Mouse (Mus musculus): ENCODE measurements around the gene Cntrob. TPM values are rescaled to one million over a fixed set of nuclear protein-coding genes. Genes with fewer than 3 reads are reported as not detected.
A peak's percentile ranks its signal among the peaks of the same experiment; 100 is the strongest.

The Cntrob gene
- total RNA-seq, 2 experiments from 2014 or later = 2.9 to 16.9 TPM

GRCm38 (mm10) chr11:69254808-69255207 lies 68.8 kb downstream of the Cntrob start:
- ATAC-seq (replicated peaks; ENCODE audit: low FRiP score, poor library complexity, severe bottlenecking) = no peak

GRCm38 (mm10) chr11:69253131-69253530 lies 70.4 kb downstream of the Cntrob start:
- ATAC-seq (replicated peaks; ENCODE audit: low FRiP score, poor library complexity, severe bottlenecking) = no peak

GRCm38 (mm10) chr11:69251953-69252352 lies 71.6 kb downstream of the Cntrob start:
- ATAC-seq (replicated peaks; ENCODE audit: low FRiP score, poor library complexity, severe bottlenecking) = no peak

- ATAC-seq (replicated peaks; ENCODE audit: low FRiP score, poor library complexity, severe bottlenecking) = 0 out of 2 replicates have a peak, but pooled peaks have one; percentile 46
Measured at GRCm38 (mm10) chr11:69251135-69251842, 72.3 kb downstream of the Cntrob start.

GRCm38 (mm10) chr11:69250106-69250505 lies 73.5 kb downstream of the Cntrob start:
- no peak for ATAC-seq (replicated peaks; ENCODE audit: low FRiP score, poor library complexity, severe bottlenecking)

Other genes starting within 250 kb of the Cntrob start
- gene Vamp2, start 235.3 kb downstream of the Cntrob start, total RNA-seq (2015; ENCODE audit: low replicate concordance) = 50.3 and 58.7 TPM in 2 replicates
- gene Vamp2, start 235.3 kb downstream of the Cntrob start, total RNA-seq (2017; ENCODE audit: low replicate concordance) = 12.4 and 17.8 TPM in 2 replicates
- gene Per1, start 228.6 kb downstream of the Cntrob start, total RNA-seq (2015; ENCODE audit: low replicate concordance) = 2.3 and 3.1 TPM in 2 replicates
- 1.7 and 1.9 TPM in 2 replicates for gene Per1, start 228.6 kb downstream of the Cntrob start, total RNA-seq (2017; ENCODE audit: low replicate concordance)
- not detected in 2 replicates for gene Hes7, start 203.4 kb downstream of the Cntrob start, total RNA-seq (2015; ENCODE audit: low replicate concordance)
- gene Hes7, start 203.4 kb downstream of the Cntrob start, total RNA-seq (2017; ENCODE audit: low replicate concordance) = not detected in 2 replicates
- not detected in 2 replicates for gene 9130213A22Rik, start 201.2 kb downstream of the Cntrob start, total RNA-seq (2015; ENCODE audit: low replicate concordance)
- not detected in 2 replicates for gene 9130213A22Rik, start 201.2 kb downstream of the Cntrob start, total RNA-seq (2017; ENCODE audit: low replicate concordance)
- not detected in 2 replicates for gene Aloxe3, start 197.9 kb downstream of the Cntrob start, total RNA-seq (2015; ENCODE audit: low replicate concordance)
- gene Aloxe3, start 197.9 kb downstream of the Cntrob start, total RNA-seq (2017; ENCODE audit: low replicate concordance) = 0.51 TPM in 1 of 2 replicates, not detected in the other
- gene Alox12b, start 166.8 kb downstream of the Cntrob start, total RNA-seq (2015; ENCODE audit: low replicate concordance) = not detected in 2 replicates
- not detected in 2 replicates for gene Alox12b, start 166.8 kb downstream of the Cntrob start, total RNA-seq (2017; ENCODE audit: low replicate concordance)
- gene Alox8, start 125.9 kb downstream of the Cntrob start, total RNA-seq (2015; ENCODE audit: low replicate concordance) = not detected in 2 replicates
- 0.34 TPM in 1 of 2 replicates, not detected in the other for gene Alox8, start 125.9 kb downstream of the Cntrob start, total RNA-seq (2017; ENCODE audit: low replicate concordance)
- not detected in 2 replicates for gene Gucy2e, start 86.7 kb downstream of the Cntrob start, total RNA-seq (2015; ENCODE audit: low replicate concordance)
- under 0.01 TPM in 1 of 2 replicates, not detected in the other for gene Gucy2e, start 86.7 kb downstream of the Cntrob start, total RNA-seq (2017; ENCODE audit: low replicate concordance)
- 33.2 and 43.7 TPM in 2 replicates for gene Trappc1, start 205 bp upstream of the Cntrob start, total RNA-seq (2015; ENCODE audit: low replicate concordance)
- 12.7 and 24.8 TPM in 2 replicates for gene Trappc1, start 205 bp upstream of the Cntrob start, total RNA-seq (2017; ENCODE audit: low replicate concordance)
- gene Kcnab3, start 2.5 kb upstream of the Cntrob start, total RNA-seq (2015; ENCODE audit: low replicate concordance) = not detected in 2 replicates
- gene Kcnab3, start 2.5 kb upstream of the Cntrob start, total RNA-seq (2017; ENCODE audit: low replicate concordance) = not detected in 2 replicates
- 1.7 and 15.2 TPM in 2 replicates for gene Rnf227, start 16.7 kb upstream of the Cntrob start, total RNA-seq (2015; ENCODE audit: low replicate concordance)
- 0.70 and 3.2 TPM in 2 replicates for gene Rnf227, start 16.7 kb upstream of the Cntrob start, total RNA-seq (2017; ENCODE audit: low replicate concordance)
- gene Chd3, start 45.6 kb upstream of the Cntrob start, total RNA-seq (2015; ENCODE audit: low replicate concordance) = 7.9 and 9.8 TPM in 2 replicates
- 16.8 and 18.5 TPM in 2 replicates for gene Chd3, start 45.6 kb upstream of the Cntrob start, total RNA-seq (2017; ENCODE audit: low replicate concordance)
- gene Naa38, start 71.7 kb upstream of the Cntrob start, total RNA-seq (2015; ENCODE audit: low replicate concordance) = 25.6 and 30.3 TPM in 2 replicates
- 18.5 and 25.2 TPM in 2 replicates for gene Naa38, start 71.7 kb upstream of the Cntrob start, total RNA-seq (2017; ENCODE audit: low replicate concordance)
- 12.5 and 16.1 TPM in 2 replicates for gene Cyb5d1, start 71.9 kb upstream of the Cntrob start, total RNA-seq (2015; ENCODE audit: low replicate concordance)
- gene Cyb5d1, start 71.9 kb upstream of the Cntrob start, total RNA-seq (2017; ENCODE audit: low replicate concordance) = 23.5 and 31.4 TPM in 2 replicates
- not detected in 2 replicates for gene Tmem88, start 74.5 kb upstream of the Cntrob start, total RNA-seq (2015; ENCODE audit: low replicate concordance)
- not detected in 2 replicates for gene Tmem88, start 74.5 kb upstream of the Cntrob start, total RNA-seq (2017; ENCODE audit: low replicate concordance)
- gene Kdm6b, start 89.9 kb upstream of the Cntrob start, total RNA-seq (2015; ENCODE audit: low replicate concordance) = 5.8 and 8.2 TPM in 2 replicates
- gene Kdm6b, start 89.9 kb upstream of the Cntrob start, total RNA-seq (2017; ENCODE audit: low replicate concordance) = 0.84 and 1.5 TPM in 2 replicates
- gene Dnah2, start 225.3 kb upstream of the Cntrob start, total RNA-seq (2015; ENCODE audit: low replicate concordance) = not detected in 2 replicates
- gene Dnah2, start 225.3 kb upstream of the Cntrob start, total RNA-seq (2017; ENCODE audit: low replicate concordance) = not detected in 2 replicates
- 1.2 TPM in 1 of 2 replicates, not detected in the other for gene Efnb3, start 236.4 kb upstream of the Cntrob start, total RNA-seq (2015; ENCODE audit: low replicate concordance)
- 1.3 and 2.2 TPM in 2 replicates for gene Efnb3, start 236.4 kb upstream of the Cntrob start, total RNA-seq (2017; ENCODE audit: low replicate concordance)